26 mouse cellular contexts compared by ENCODE assay signal in the genomic region with DNA sequence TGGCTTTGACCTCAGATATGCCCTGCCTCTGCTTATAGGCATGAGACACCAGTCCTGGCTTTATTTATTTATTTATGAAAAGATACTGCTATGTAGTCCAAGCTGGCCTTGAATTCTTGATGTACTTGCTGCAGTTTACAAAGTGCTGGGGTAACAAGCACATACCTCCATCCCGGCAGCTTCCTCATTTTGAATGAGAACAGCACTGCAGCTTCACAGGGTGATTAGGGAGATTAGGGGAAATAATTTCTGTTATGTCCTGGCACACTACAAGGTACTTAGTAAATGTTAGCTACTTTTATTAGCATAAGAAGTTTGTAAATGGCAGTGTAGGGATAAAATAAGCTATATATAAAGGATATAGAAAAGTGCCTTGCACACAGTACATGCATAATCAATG. TPM values are rescaled to one million over a fixed set of nuclear protein-coding genes. Genes with fewer than 3 reads are reported as not detected.
DNase-seq lines count a peak whose midpoint lies in the region; ATAC-seq and TF ChIP-seq lines count a peak whose summit lies in the region.
"Had no signal": no experiment of that assay in that cellular context is flagged by ENCODE, and none has a peak within 500 bp of the region (broad histone marks: within the 10 kb centered on the region; RNA-seq: fewer than 3 reads in every experiment).

No protein-coding gene starts in this region.

- TF ChIP-seq POLR2A in CH12.LX (IDR thresholded peaks at IDR 0.05; ENCODE audit: low read depth, low read length) = no peak

- TF ChIP-seq EP300 in CH12.LX (IDR thresholded peaks at IDR 0.05; ENCODE audit: low read length) = no peak

- no peak overlapping the region for H3K4me3 ChIP-seq in limb, embryonic 12.5 days (replicated peaks)
- H3K4me3 ChIP-seq in limb, embryonic 10.5 days = no peak overlapping the region
- H3K4me3 ChIP-seq in CH12.LX (replicated peaks in 1 of 3; ENCODE audit: low read depth in 2 of 3, low read length in 2 of 3, poor library complexity in 1 of 3) = peak overlapping the region in 2 of 3 experiments; percentile 18 to 87
- H3K4me3 ChIP-seq in hindbrain, embryonic 16.5 days (ENCODE audit: low read length) = no peak overlapping the region

- ATAC-seq in limb, embryonic 12.5 days (ENCODE audit: insufficient number of reproducible peaks, insufficient read depth, low FRiP score, low TSS enrichment, low read depth) = no peak
- ATAC-seq in granulocyte monocyte progenitor cell, adult 5-6 weeks (replicated peaks; ENCODE audit: poor library complexity, severe bottlenecking) = peak; percentile 54
- no peak for ATAC-seq in hindbrain, embryonic 16.5 days
- ATAC-seq: forebrain, embryonic 14.5 days; inflammation-experienced regulatory T-cells, adult 6 months; lung, postnatal 0 days had no signal

- H3K9me3 ChIP-seq in limb, embryonic 12.5 days = no peaks in the 10 kb centered on the region
- no peaks in the 10 kb centered on the region for H3K9me3 ChIP-seq in limb, embryonic 10.5 days (replicated peaks)
- H3K9me3 ChIP-seq in CH12.LX (replicated peaks; ENCODE audit: low read length) = no peaks in the 10 kb centered on the region
- no peaks in the 10 kb centered on the region for H3K9me3 ChIP-seq in hindbrain, embryonic 16.5 days (ENCODE audit: control insufficient read depth, low read length)
- H3K9me3 ChIP-seq: neural tube, embryonic 13.5 days had no signal

- no peak for DNase-seq in limb, embryonic 10.5 days (ENCODE audit: low spot score)
- DNase-seq in 416B (ENCODE audit: low read depth) (peak; percentile 41), CH12.LX (ENCODE audit: extremely low read depth) (peak; percentile 43)
- DNase-seq in thymus, postnatal 4 days = no peak
- no peak for DNase-seq in right cerebral cortex, adult 18-20 months
- DNase-seq: adrenal gland, postnatal 25 days; cerebellum, adult 11-12 months; cerebellum, postnatal 14 days; gastrocnemius, postnatal 14 days; heart, adult 18-20 months; heart, postnatal 4 days; kidney, adult 11 months; kidney, postnatal 14 days; layer of hippocampus, adult 9-11 months; lung, adult 18-20 months; lung, postnatal 4 days; right cerebral cortex, postnatal 25 days; thymus, postnatal 25 days had no signal

- no peak for TF ChIP-seq CTCF in CH12.LX (conservative IDR thresholded peaks at IDR 0.05 in 1 of 2, IDR thresholded peaks at IDR 0.05 in 1 of 2; ENCODE audit: low read depth in 2 of 2, low read length in 2 of 2)

- no peaks in the 10 kb centered on the region for H3K27me3 ChIP-seq in limb, embryonic 12.5 days
- H3K27me3 ChIP-seq in limb, embryonic 10.5 days (ENCODE audit: low read depth, poor library complexity, severe bottlenecking) = no peaks in the 10 kb centered on the region
- H3K27me3 ChIP-seq in CH12.LX (replicated peaks) = no peaks in the 10 kb centered on the region
- no peaks in the 10 kb centered on the region for H3K27me3 ChIP-seq in hindbrain, embryonic 16.5 days (replicated peaks; ENCODE audit: control insufficient read depth, insufficient read depth, low read length)
- H3K27me3 ChIP-seq: neural tube, embryonic 13.5 days had no signal

- WGBS in limb, embryonic 12.5 days = 88% methylated on average over 1 of the region's 1 CpGs
- WGBS in limb, embryonic 10.5 days = 94% methylated on average over 1 of the region's 1 CpGs
- 89% methylated on average over 1 of the region's 1 CpGs for WGBS in hindbrain, embryonic 16.5 days

- H3K36me3 ChIP-seq in limb, embryonic 12.5 days = peaks cover 23% of the 10 kb centered on the region; the same call in 1 of the 2 replicates
- H3K36me3 ChIP-seq in limb, embryonic 10.5 days = peaks cover 23% of the 10 kb centered on the region
- H3K36me3 ChIP-seq in CH12.LX (replicated peaks in 1 of 2; ENCODE audit: control insufficient read depth in 1 of 2, insufficient read depth in 1 of 2, low read length in 1 of 2) = peaks cover 10 to 35% of the 10 kb centered on the region in 2 experiments
- H3K36me3 ChIP-seq in hindbrain, embryonic 16.5 days (ENCODE audit: control insufficient read depth, insufficient read depth, low read length) = no peaks in the 10 kb centered on the region

- peaks cover 10% of the 10 kb centered on the region for H3K4me1 ChIP-seq in limb, embryonic 12.5 days (replicated peaks)
- peaks cover 5% of the 10 kb centered on the region; the same call in 1 of the 2 replicates for H3K4me1 ChIP-seq in limb, embryonic 10.5 days
- H3K4me1 ChIP-seq in CH12.LX (ENCODE audit: control insufficient read depth in 1 of 2, insufficient read depth in 2 of 2) = peaks cover 6 to 35% of the 10 kb centered on the region in 2 experiments
- peaks cover 5% of the 10 kb centered on the region for H3K4me1 ChIP-seq in hindbrain, embryonic 16.5 days (ENCODE audit: control insufficient read depth, insufficient read depth, low read depth, low read length)

- in situ Hi-C loops in CH12.LX (cut with MboI; ENCODE audit: low pct_ligation_motif_present, low pct_unique_long_range_greater_than_20kb, low sequenced_read_pairs) = no loop called here

- no peak overlapping the region for H3K9ac ChIP-seq in limb, embryonic 12.5 days (replicated peaks)
- H3K9ac ChIP-seq in CH12.LX (ENCODE audit: insufficient read depth, low read depth) = peak overlapping the region; percentile 92; the same call in 1 of the 2 replicates
- no peak overlapping the region for H3K9ac ChIP-seq in hindbrain, embryonic 16.5 days (ENCODE audit: low read depth, low read length)

- dilution Hi-C loops in CH12.LX (cut with MboI; ENCODE audit: extremely low pct_ligation_motif_present, extremely low pct_unique_long_range_greater_than_20kb, low sequenced_read_pairs) = no loop called here

- TF ChIP-seq RAD21 in CH12.LX (IDR thresholded peaks at IDR 0.05; ENCODE audit: low read depth, low read length) = no peak

- no peak overlapping the region for H3K27ac ChIP-seq in limb, embryonic 12.5 days
- H3K27ac ChIP-seq in limb, embryonic 10.5 days = no peak overlapping the region
- H3K27ac ChIP-seq in CH12.LX (ENCODE audit: insufficient read depth, low read depth) = no peak overlapping the region
- no peak overlapping the region for H3K27ac ChIP-seq in hindbrain, embryonic 16.5 days (ENCODE audit: low read depth, low read length)
- H3K27ac ChIP-seq: hindbrain, embryonic 14.5 days; neural tube, embryonic 13.5 days had no signal

- no peaks in the 10 kb centered on the region; the same call in 1 of the 2 replicates for H3K79me2 ChIP-seq in CH12.LX (replicated peaks; ENCODE audit: control insufficient read depth, extremely low read depth, insufficient read depth, poor library complexity, severe bottlenecking)

- 0 out of 2 replicates have a peak overlapping the region, but pooled peaks have one; percentile 77 for H3K4me2 ChIP-seq in limb, embryonic 12.5 days
- H3K4me2 ChIP-seq in CH12.LX (ENCODE audit: insufficient read depth, low read depth, poor library complexity, severe bottlenecking) = peak overlapping the region; percentile 74
- H3K4me2 ChIP-seq in hindbrain, embryonic 16.5 days (ENCODE audit: low read length) = no peak overlapping the region

TF ChIP-seq in CH12.LX, 34 proteins besides CTCF, POLR2A, EP300 and RAD21 (continues in another document):
- TF ChIP-seq ZC3H11A (IDR thresholded peaks at IDR 0.05; ENCODE audit: low read depth, low read length) = no peak
- TF ChIP-seq NELFE (IDR thresholded peaks at IDR 0.05; ENCODE audit: low read depth, low read length) = no peak
- TF ChIP-seq SMC3 (IDR thresholded peaks at IDR 0.05; ENCODE audit: low read depth, low read length) = no peak
- TF ChIP-seq HCFC1 (IDR thresholded peaks at IDR 0.05; ENCODE audit: low read depth, low read length) = no peak
- no peak for TF ChIP-seq IRF4 (IDR thresholded peaks at IDR 0.05; ENCODE audit: low read depth, low read length)
- TF ChIP-seq ZNF384 (IDR thresholded peaks at IDR 0.05; ENCODE audit: low read depth, low read length) = no peak
- TF ChIP-seq GABPA (IDR thresholded peaks at IDR 0.05; ENCODE audit: insufficient replicate concordance, low read depth, low read length) = no peak
- no peak for TF ChIP-seq USF1 (IDR thresholded peaks at IDR 0.05; ENCODE audit: low read depth, low read length)
- TF ChIP-seq POLR2AphosphoS2 (IDR thresholded peaks at IDR 0.05; ENCODE audit: low read depth, low read length) = no peak
- TF ChIP-seq BHLHE40 (IDR thresholded peaks at IDR 0.05; ENCODE audit: low read depth, low read length) = no peak
- TF ChIP-seq ETS1 (conservative IDR thresholded peaks at IDR 0.05; ENCODE audit: low read depth, low read length) = no peak

RNA-seq across cellular contexts. Expression of a gene that starts 1.4 kb away (rescaled TPM):
- polyA plus RNA-seq in limb, embryonic 12.5 days (2016; fragmentation: Nextera tagmentation; extraction: Ambion mirVana) = 20.3 and 21.7 TPM in 2 replicates
- polyA plus RNA-seq in limb, embryonic 10.5 days (2016; fragmentation: Nextera tagmentation; extraction: Ambion mirVana) = 16.6 and 19.3 TPM in 2 replicates
- 12.0 and 13.5 TPM in 2 replicates for total RNA-seq in CH12.LX (2012; rRNA removed)
- 25.8 and 26.0 TPM in 2 replicates for total RNA-seq in CH12.LX (2014; rRNA removed)
- polyA plus RNA-seq in CH12.LX (2012; ENCODE audit: insufficient read length, low read depth) = 15.3 and 17.7 TPM in 2 replicates
- 16.7 and 20.4 TPM in 2 replicates for total RNA-seq in granulocyte monocyte progenitor cell, adult 5-6 weeks (2014; fragmentation: Nextera tagmentation)
- 16.9 and 21.4 TPM in 2 replicates for total RNA-seq in granulocyte monocyte progenitor cell, adult 5-6 weeks (2017)
- 9.2 and 10.4 TPM in 2 replicates for polyA plus RNA-seq in hindbrain, embryonic 16.5 days (2015; fragmentation: Nextera tagmentation; extraction: Ambion mirVana)

RNA-seq across cellular contexts. Expression of a gene that starts 29.5 kb away (rescaled TPM):
- 54.1 and 56.2 TPM in 2 replicates for polyA plus RNA-seq in limb, embryonic 12.5 days (2016; fragmentation: Nextera tagmentation; extraction: Ambion mirVana)
- 26.0 and 36.8 TPM in 2 replicates for polyA plus RNA-seq in limb, embryonic 10.5 days (2016; fragmentation: Nextera tagmentation; extraction: Ambion mirVana)
- total RNA-seq in CH12.LX (2012; rRNA removed) (109 and 110 TPM in 2 replicates), CH12.LX (2014; rRNA removed) (119 and 122 TPM in 2 replicates)
- polyA plus RNA-seq in CH12.LX (2012; ENCODE audit: insufficient read length, low read depth) = 186 and 189 TPM in 2 replicates
- total RNA-seq in granulocyte monocyte progenitor cell, adult 5-6 weeks (2014; fragmentation: Nextera tagmentation) = 158 and 179 TPM in 2 replicates
- total RNA-seq in granulocyte monocyte progenitor cell, adult 5-6 weeks (2017) = 113 and 117 TPM in 2 replicates
- polyA plus RNA-seq in hindbrain, embryonic 16.5 days (2015; fragmentation: Nextera tagmentation; extraction: Ambion mirVana) = 22.0 and 27.1 TPM in 2 replicates

RNA-seq across cellular contexts. Expression of a gene that starts 59.1 kb away (rescaled TPM):
- 16.9 and 18.1 TPM in 2 replicates for polyA plus RNA-seq in limb, embryonic 12.5 days (2016; fragmentation: Nextera tagmentation; extraction: Ambion mirVana)
- 16.5 and 17.5 TPM in 2 replicates for polyA plus RNA-seq in limb, embryonic 10.5 days (2016; fragmentation: Nextera tagmentation; extraction: Ambion mirVana)
- 5.1 and 5.8 TPM in 2 replicates for total RNA-seq in CH12.LX (2012; rRNA removed)
- 2.0 and 2.4 TPM in 2 replicates for total RNA-seq in CH12.LX (2014; rRNA removed)
- polyA plus RNA-seq in CH12.LX (2012; ENCODE audit: insufficient read length, low read depth) = 5.6 and 6.0 TPM in 2 replicates
- 11.7 and 13.0 TPM in 2 replicates for total RNA-seq in granulocyte monocyte progenitor cell, adult 5-6 weeks (2014; fragmentation: Nextera tagmentation)
- total RNA-seq in granulocyte monocyte progenitor cell, adult 5-6 weeks (2017) = 8.1 and 13.5 TPM in 2 replicates
- polyA plus RNA-seq in hindbrain, embryonic 16.5 days (2015; fragmentation: Nextera tagmentation; extraction: Ambion mirVana) = 15.1 and 15.9 TPM in 2 replicates

Comparison
In these comparisons a context has a peak if more than half of its experiments do, and no peak if none do; other contexts are left out.
1. H3K4me3 ChIP-seq: peak in CH12.LX (2 of 3); none in limb, embryonic 12.5 days (single experiment), limb, embryonic 10.5 days (single experiment) and hindbrain, embryonic 16.5 days (single experiment).
2. DNase-seq: peak in 416B (single experiment) and CH12.LX (single experiment); none in limb, embryonic 10.5 days (single experiment), thymus, postnatal 4 days (single experiment) and right cerebral cortex, adult 18-20 months (single experiment).